Mouse (Mus musculus) C2C12 (cell line): ENCODE measurements around the gene Pomt1. TPM values are rescaled to one million over a fixed set of nuclear protein-coding genes. Genes with fewer than 3 reads are reported as not detected.

Source experiments
- H3K27me3 ChIP-seq: one replicate; pipeline ENCODE4 v1.6.1; 2011; ENCODE audit not compliant: control insufficient read depth, insufficient read depth, insufficient read length
- H3K36me3 ChIP-seq: one replicate; pipeline ENCODE4 v1.6.1; 2011; ENCODE audit not compliant: control insufficient read depth, insufficient read depth
- H3K4me3 ChIP-seq: one replicate; pipeline ENCODE4 v1.5.1; 2011; ENCODE audit warnings: mild to moderate bottlenecking, control low read depth; ENCODE audit not compliant: poor library complexity, insufficient read depth, severe bottlenecking
- H3K79me2 ChIP-seq: one replicate; pipeline ENCODE4 v1.6.1; 2011; ENCODE audit not compliant: control insufficient read depth, insufficient read depth
- H3K79me3 ChIP-seq: one replicate; pipeline ENCODE4 v1.6.1; 2011; ENCODE audit warnings: low read depth, control low read depth
- H3ac ChIP-seq: one replicate; pipeline ENCODE3; 2011; ENCODE audit warnings: low read depth; ENCODE audit not compliant: control insufficient read depth, insufficient read length
- CEBPB ChIP-seq: IDR thresholded peaks from one replicate; pipeline ENCODE4 v1.6.1; 2011; ENCODE audit warnings: low read depth, mild to moderate bottlenecking, control low read depth, moderate library complexity
- CTCF ChIP-seq: IDR thresholded peaks from one replicate; pipeline ENCODE4 v1.5.1; 2011; ENCODE audit not compliant: control insufficient read depth, insufficient read depth, insufficient read length
- FOSL1 ChIP-seq: IDR thresholded peaks from one replicate; pipeline ENCODE4 v1.8.0; 2011; ENCODE audit warnings: mild to moderate bottlenecking, low read length; ENCODE audit not compliant: poor library complexity, insufficient read depth, severe bottlenecking
- MAX ChIP-seq: IDR thresholded peaks from one replicate; pipeline ENCODE4 v1.6.1; 2011; ENCODE audit warnings: mild to moderate bottlenecking, control low read depth
- MYOD1 ChIP-seq: IDR thresholded peaks from one replicate; pipeline ENCODE4 v1.6.1; 2011; ENCODE audit warnings: low read depth; ENCODE audit not compliant: control insufficient read depth, insufficient read length
- MYOG ChIP-seq: IDR thresholded peaks from one replicate; pipeline ENCODE4 v1.6.1; 2011; ENCODE audit not compliant: control insufficient read depth, insufficient read length; ENCODE audit errors: extremely low read depth
- USF1 ChIP-seq: IDR thresholded peaks from one replicate; pipeline ENCODE4 v1.6.1; 2011; ENCODE audit warnings: low read depth, mild to moderate bottlenecking, control low read depth, moderate library complexity
- polyA plus RNA-seq: library from polyadenylated mRNA; unstranded; fragments of >200 nt; fragmentation: generic; extraction: Trizol; gene quantifications from one replicate; pipeline ENCODE4 v1.2.1, GENCODE M21; 2012; ENCODE audit warnings: missing spikeins

Gene Pomt1
- polyA plus RNA-seq, 1 experiment = 12.9 TPM

- Histone ChIP-seq H3K27me3 (no peaks in the 10 kb centered on the region), H3ac (no peak overlapping the region), H3K79me3 (no peaks in the 10 kb centered on the region), H3K4me3 (no peak overlapping the region), H3K79me2 (no peaks in the 10 kb centered on the region), H3K36me3 (peaks cover 95% of the 10 kb centered on the region)
- TF ChIP-seq MAX (no peak), FOSL1 (no peak), CEBPB (no peak), USF1 (no peak), CTCF (no peak), MYOD1 (no peak), MYOG (no peak)
Observed at GRCm38 (mm10) chr2:32222057-32222456, 14.3 kb upstream of the Pomt1 start.

GRCm38 (mm10) chr2:32235433-32235832, 957 bp upstream of the Pomt1 start:
- Histone ChIP-seq H3K27me3 (no peaks in the 10 kb centered on the region), H3K79me2 (peaks cover 14% of the 10 kb centered on the region), H3K36me3 (peaks cover 40% of the 10 kb centered on the region), H3K4me3 (peak overlapping the region; percentile 80), H3ac (peak overlapping the region; percentile 1), H3K79me3 (no peaks in the 10 kb centered on the region)
- TF ChIP-seq MYOD1 (no peak), MYOG (no peak), FOSL1 (no peak), USF1 (no peak), CTCF (no peak)

DNA sequence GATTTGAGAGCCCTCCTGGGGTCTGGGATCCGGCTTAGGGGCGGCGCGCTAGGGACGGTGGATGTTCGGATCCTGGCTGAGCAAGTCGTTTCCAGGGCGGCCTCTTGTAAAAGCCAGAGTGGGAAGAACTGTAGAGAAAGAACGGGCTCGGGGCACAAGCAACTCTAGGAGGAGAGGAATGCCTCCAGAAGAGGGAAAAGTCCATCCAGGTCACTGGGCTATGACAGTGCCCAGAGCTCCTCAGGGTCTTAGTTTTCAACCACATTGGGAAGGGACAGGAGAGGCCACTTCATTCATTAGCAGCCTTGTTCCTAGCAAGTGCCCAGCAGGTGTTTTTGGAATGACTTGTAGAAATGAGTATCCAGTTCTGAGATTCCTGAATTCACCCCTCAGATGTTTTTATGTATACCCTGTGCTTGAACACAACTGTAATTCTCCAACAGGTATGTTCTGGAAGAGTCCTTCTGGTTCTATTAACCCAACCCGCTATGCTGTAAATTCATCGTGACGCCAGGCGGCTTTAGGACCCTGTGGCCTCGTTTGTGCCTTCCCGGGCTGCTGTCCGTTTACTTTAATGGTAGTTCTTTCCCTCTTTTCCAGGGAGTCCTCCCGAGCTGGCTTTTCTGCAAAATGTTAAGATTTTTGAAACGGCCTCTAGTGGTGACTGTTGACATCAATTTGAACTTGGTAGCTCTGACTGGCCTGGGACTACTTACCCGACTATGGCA, 534 bp downstream of the Pomt1 start:
- peak overlapping the region; percentile 80 for H3ac ChIP-seq
- peak overlapping the region; percentile 80 for H3K4me3 ChIP-seq
- H3K27me3 ChIP-seq = no peaks in the 10 kb centered on the region
- H3K79me2 ChIP-seq = peaks cover 14% of the 10 kb centered on the region
- TF ChIP-seq MYOG (no peak), MAX (no peak), MYOD1 (no peak), CTCF (no peak)
- H3K79me3 ChIP-seq = no peaks in the 10 kb centered on the region
- peaks cover 28% of the 10 kb centered on the region for H3K36me3 ChIP-seq

- H3K79me2 ChIP-seq = peaks cover 14% of the 10 kb centered on the region
- H3K4me3 ChIP-seq = peak overlapping the region; percentile 80
- H3K79me3 ChIP-seq = no peaks in the 10 kb centered on the region
- peaks cover 21% of the 10 kb centered on the region for H3K36me3 ChIP-seq
- no peak for TF ChIP-seq MYOD1
- TF ChIP-seq FOSL1 = no peak
- no peak for TF ChIP-seq MAX
- TF ChIP-seq CTCF = no peak
- no peak for TF ChIP-seq CEBPB
- no peak for TF ChIP-seq MYOG
- no peak for TF ChIP-seq USF1
- no peaks in the 10 kb centered on the region for H3K27me3 ChIP-seq
- peak overlapping the region; percentile 80 for H3ac ChIP-seq
Observed at GRCm38 (mm10) chr2:32237571-32237970, 1.2 kb downstream of the Pomt1 start.

- Histone ChIP-seq H3K27me3 (no peaks in the 10 kb centered on the region), H3K79me3 (no peaks in the 10 kb centered on the region), H3K4me3 (no peak overlapping the region), H3K36me3 (peaks cover 14% of the 10 kb centered on the region), H3K79me2 (peaks cover 14% of the 10 kb centered on the region), H3ac (no peak overlapping the region)
- no peak for TF ChIP-seq MYOD1
- TF ChIP-seq CTCF = no peak
- no peak for TF ChIP-seq MAX
- TF ChIP-seq FOSL1 = no peak
- TF ChIP-seq CEBPB = no peak
- no peak for TF ChIP-seq USF1
- no peak for TF ChIP-seq MYOG
Observed at GRCm38 (mm10) chr2:32238708-32239435, 2.5 kb downstream of the Pomt1 start.
